Mouse (Mus musculus) A20 (cell line): ENCODE data around the gene Txndc11.

Experiments
- DNase-seq: peaks from one replicate; pipeline ENCODE4 v3.0.0-alpha.2; 2011; ENCODE audit warnings: low read depth, low spot score

The Txndc11 gene

GRCm38 (mm10) chr16:11065431-11065830, 69.0 kb downstream of the Txndc11 start:
- DNase-seq = no peak

DNA sequence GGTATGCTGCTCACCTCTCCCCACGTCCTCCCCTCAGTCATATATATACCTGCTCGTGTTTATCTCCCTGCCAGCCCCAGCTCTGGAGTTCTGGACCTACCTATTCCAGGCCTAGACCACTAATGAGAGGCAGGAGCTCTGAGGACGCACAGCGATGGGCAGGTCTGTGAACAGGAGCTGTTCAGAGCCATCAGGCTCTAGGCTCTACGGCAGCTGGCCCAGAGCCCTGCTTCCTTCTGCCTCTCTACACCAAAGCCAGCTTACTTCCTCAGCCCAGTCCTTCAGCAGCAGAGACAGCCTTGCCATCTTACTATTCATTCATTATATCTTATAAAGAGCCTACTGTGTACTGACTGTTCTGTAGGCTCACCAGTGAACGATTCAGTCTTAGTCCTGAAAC, 69.7 kb downstream of the Txndc11 start:
- no peak for DNase-seq

DNA sequence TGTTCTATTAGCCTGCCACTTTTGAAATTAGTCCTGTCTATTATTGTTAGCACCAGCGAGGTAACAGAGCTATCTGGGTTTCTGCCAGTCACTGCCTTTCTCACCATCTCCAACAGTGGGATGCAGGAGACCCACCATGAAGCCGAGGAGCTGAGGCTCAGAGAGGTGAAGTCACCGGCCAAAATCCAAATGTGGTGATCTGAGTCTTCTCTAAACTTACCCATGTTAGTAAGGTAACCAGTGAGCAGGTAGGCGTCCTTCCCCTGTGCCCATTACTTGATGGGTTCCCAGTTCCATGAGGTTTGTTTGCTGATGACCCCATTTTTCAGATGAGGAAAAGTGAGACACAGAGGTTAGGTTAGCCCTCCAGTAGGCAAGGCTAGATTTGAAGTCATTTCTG, 70.1 kb downstream of the Txndc11 start:
- no peak for DNase-seq

DNA sequence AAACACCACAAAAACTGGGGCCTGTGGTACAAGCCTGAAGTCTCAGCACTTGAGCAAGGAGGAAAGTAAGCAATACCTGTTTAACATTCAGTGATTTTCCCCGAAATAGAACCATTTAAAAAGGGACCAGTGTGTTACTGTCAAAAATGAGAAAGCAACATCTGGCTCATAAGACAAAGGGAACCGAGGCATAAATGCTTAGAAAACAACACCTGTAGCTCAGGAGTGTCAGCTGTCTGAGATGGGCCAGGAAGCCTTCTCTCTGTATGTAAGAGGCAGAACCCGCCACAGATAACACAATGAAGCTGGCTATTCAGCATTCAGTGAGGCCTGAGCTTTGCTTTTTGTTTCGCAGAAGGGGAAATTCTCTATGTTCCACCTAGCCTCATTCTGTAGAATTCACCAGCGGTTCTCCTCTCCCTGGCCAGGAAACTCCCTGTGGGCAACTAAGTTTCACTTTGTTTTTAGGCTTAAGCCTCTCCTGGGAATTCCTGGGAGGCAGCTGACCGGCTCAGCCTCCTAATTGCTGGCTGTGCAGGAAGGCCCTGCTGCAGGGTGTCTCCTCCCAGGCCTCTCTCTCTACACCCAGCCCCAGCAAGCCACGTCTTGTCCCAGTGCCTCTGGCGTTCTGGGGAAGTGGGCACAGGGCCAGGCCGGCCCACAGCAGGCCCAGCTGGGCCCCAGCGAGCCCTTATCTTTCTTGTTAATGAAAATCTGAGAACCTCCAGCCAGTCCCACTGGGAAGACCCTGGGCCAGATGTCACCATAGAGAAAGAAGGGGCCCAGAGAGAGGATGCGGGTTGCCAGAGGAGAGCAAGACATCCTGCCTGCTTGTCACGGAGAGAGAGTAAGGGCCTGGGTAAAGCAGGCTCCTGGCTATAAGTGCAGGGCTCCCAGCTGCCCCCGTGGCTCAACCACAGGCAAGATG, 71.4 kb downstream of the Txndc11 start:
- DNase-seq = peak; percentile 68

GRCm38 (mm10) chr16:11060645-11061044, 73.8 kb downstream of the Txndc11 start, which contains the start of gene Snn:
Snn (plus strand) TSS chr16:11060945.
- DNase-seq = no peak

GRCm38 (mm10) chr16:11055916-11056315, 78.5 kb downstream of the Txndc11 start:
- DNase-seq = no peak

DNA sequence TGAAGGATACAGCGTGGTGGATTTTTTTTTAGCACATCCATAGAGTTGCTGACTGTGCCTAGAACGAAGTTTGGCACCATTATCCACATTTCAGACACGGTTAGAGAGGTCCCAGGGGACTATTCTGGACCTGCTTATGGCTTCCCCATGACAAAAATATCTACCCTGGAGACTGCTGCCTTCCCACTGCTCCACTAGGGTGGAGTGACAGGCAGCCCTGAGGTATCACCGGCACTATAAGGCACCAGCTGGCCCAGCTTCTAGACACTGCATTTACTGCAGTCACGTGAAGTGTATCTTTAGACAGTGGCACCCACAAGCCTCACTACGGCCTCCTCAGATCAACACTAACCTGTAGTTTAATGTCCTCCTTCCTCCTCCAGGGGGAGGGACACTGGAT, 79.6 kb downstream of the Txndc11 start:
- DNase-seq = no peak

DNA sequence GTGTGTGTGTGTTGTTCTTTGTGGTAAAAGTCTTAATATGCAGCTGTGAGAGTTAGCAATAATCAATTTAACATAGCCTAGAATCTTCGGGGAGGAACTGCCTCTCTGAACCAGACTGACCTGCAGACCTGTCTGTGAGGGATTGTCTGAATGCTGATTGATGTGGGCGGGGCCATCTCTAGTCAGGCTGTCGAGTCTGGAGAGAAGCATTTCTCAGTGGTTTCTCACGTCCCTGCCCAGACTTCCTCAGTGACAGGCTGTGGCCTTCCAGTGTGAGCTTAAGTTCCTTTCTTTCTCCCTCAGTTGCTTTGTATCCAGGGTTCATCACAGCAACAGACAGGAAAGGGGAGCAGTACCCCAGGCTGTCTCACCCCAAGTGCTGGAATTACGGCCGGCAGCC, 80.0 kb downstream of the Txndc11 start:
- DNase-seq = no peak

GRCm38 (mm10) chr16:11051134-11051533, 83.3 kb downstream of the Txndc11 start:
- DNase-seq = no peak

DNA sequence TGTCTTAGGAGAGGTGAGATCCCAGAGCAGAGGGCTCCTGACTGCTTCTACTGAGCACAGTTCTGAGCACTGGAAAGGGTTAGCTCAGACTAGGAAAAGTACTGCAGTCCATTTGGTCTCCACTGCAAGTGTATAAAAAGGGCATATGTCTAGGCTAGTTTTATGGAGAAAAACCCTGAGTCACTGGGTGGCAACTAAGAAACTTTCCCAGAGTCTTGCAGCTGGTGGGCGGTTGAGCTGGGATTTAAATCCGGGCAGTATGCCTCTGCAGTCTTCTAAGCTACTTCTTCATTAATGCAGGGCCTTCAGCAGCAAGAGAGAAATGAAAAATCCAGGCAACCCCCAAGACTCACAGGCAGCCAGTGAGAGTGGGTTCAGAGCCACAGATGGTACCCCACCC, 84.2 kb downstream of the Txndc11 start:
- no peak for DNase-seq

DNA sequence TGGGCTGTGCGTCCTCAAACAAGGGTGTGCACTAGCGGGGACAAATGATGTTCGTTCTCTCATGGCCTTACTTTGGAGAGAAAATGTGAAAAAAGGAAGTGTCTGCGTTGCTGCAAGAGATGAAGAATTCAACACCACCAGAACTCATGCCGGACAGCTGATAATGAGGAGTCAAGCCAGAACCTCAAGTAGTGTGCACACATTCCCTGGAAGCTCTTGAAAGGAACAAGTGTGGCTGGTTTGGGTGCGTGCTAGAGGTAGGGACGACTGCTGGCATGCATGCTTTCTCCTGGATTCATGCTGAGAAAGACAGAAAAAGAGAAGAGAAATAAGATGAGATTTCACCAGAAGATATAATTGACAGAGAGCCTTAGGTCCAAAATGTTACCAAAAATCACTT, 87.3 kb downstream of the Txndc11 start:
- DNase-seq = no peak

DNA sequence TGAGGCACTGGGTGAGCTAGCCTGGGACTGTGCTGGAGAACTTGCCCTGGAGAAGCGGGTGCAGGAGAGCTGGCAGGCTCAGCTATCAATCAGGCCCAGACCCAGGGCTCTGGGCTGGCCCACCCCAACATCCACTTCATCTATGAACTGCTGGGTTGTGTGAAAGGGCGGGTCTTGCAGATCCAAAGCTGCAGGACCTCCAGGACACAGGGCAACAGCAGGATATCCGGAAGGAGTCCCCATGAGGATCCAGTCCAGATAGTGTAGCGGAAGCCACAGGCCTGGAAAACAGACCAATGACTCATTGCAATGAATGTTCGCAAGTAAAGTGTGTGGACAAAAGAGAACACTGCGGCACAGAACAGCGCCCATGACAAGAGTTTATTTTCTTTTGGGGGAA, 88.0 kb downstream of the Txndc11 start:
- no peak for DNase-seq

GRCm38 (mm10) chr16:11043239-11043638, 91.2 kb downstream of the Txndc11 start:
- no peak for DNase-seq

DNA sequence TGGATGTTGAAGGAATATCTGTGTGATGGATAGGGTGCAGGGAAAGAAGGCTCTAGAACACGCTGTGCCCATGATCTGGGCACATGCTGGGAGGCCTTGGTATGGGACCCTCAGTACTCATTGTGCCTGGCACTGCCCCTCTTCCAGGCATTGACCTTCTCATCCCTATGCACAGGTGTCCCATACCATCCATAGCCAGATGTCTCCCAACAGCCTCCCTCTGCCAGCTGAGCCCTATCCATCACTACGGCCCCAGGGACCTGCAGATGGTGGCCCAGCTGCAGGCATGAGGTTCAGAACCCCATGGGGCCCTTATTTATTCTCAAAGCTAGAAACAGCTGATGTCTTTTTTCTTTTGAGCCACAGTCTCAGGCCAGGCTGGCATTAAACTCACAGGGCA, 93.8 kb downstream of the Txndc11 start:
- no peak for DNase-seq

GRCm38 (mm10) chr16:11035790-11036431, 98.5 kb downstream of the Txndc11 start:
- DNase-seq = peak; percentile 82

GRCm38 (mm10) chr16:11035273-11035672, 99.2 kb downstream of the Txndc11 start:
- no peak for DNase-seq

- peak; percentile 84 for DNase-seq
These were observed 100.2 kb downstream of the Txndc11 start for GRCm38 (mm10) chr16:11034193-11034803.

DNA sequence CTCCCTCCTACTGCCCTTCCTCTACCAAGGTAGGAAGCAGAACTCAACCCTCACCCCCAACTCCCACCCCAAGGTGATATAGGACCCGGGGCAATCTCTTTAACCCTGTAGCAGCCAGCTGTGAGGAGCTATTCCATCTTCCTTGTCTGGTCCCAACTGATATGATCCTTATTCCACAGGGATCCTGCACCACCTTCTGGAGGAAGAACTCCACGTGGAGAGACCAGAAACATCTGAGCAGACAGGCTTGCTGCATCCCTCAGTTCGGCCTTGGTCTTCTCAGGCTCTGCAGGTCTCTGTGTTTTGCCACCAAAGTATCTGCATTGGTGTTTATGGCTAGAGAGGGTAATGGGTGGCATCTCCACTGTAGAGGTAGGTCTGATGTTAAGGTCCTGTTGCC, 103.1 kb downstream of the Txndc11 start:
- no peak for DNase-seq

DNA sequence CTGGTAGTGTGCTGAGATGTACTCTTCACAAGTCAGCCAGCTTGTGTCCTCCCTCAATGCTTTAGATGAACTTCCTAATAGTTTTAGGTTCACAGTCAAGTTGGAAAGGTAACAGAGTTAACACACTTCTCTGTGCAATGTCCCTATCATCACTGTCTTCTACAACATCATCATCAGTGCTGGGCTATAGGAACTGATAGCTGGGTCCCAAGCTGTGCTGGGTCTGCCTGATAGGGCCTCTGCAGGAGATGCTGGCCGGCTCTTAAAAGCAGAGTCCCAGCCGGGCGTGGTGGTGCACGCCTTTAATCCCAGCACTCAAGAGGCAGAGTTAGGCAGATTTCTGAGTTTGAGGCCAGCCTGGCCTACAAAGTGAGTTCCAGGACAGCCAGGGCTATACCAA, 103.6 kb downstream of the Txndc11 start:
- no peak for DNase-seq

DNA sequence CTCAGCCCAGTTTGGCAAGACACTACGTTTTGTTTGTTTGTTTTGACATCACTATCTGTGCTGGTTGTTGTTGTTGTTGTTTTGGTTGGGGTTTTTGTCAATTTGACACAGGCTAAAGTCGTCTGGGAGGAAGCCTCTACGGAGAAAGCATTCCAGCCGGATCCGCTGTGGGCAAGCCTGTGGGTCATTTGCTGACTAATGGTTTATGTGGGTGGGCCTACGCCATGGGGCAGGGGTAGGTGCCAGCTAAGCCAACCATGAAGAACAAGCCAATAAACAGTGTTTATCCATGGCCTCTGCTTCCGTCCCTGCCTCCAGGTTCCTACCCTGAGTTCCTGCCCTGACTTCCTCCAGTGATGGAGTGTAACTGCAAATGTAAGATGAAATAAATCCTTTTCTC, 106.2 kb downstream of the Txndc11 start:
- no peak for DNase-seq
